Mouse (Mus musculus): ENCODE measurements around the gene Gm20388. TPM values are rescaled to one million over a fixed set of nuclear protein-coding genes. Genes with fewer than 3 reads are reported as not detected.

Gene Gm20388
- total RNA-seq, 2 experiments from 2014 or later: 4.4 to 7.8 TPM

- no peak for DNase-seq (ENCODE audit: low spot score in 2 of 2)
These were observed 696.8 kb downstream of the Gm20388 start for GRCm38 (mm10) chr8:120607460-120607859.

DNA sequence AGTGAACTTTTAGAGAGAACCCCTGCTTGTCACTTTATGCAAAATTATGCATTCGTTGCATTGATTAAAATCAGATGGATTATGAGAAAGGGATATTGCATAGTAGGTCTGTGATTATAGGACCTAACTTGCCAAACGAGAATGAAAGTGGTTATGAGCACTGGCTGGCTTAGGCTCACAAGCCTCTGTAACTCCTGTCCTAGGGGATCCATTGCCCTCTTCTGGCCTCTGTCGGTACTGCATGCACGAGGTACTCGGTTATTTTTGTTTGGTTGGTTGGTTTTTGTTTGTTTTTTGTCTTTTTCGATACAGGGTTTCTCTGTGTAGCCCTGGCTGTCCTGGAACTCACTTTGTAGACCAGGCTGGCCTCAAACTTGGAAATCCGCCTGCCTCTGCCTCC, 697.2 kb downstream of the Gm20388 start:
- DNase-seq (ENCODE audit: low spot score in 2 of 2): peak; percentile 73 to 87

- DNase-seq (ENCODE audit: low spot score in 2 of 2): no peak
These were observed 700.2 kb downstream of the Gm20388 start for GRCm38 (mm10) chr8:120610824-120611223.

DNA sequence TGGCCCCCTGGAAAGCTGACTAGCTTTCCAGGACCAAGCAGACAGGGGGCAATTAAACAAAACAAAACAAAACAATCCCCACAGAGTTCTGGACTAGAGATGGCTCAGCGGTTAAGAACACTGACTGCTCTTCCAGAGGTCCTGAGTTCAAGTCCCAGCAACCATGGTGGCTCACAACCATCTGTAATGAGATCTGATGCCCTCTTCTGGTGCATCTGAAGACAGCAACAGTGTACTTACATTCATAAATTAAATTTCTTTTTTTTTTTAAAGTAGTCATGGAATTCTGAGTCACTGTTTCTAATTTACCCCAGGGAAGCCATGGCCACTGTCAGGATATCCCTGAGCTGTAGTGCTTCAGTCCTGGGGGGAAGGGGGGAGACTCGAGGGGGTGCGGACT, 703.9 kb downstream of the Gm20388 start:
- DNase-seq (ENCODE audit: low spot score in 2 of 2): no peak

DNA sequence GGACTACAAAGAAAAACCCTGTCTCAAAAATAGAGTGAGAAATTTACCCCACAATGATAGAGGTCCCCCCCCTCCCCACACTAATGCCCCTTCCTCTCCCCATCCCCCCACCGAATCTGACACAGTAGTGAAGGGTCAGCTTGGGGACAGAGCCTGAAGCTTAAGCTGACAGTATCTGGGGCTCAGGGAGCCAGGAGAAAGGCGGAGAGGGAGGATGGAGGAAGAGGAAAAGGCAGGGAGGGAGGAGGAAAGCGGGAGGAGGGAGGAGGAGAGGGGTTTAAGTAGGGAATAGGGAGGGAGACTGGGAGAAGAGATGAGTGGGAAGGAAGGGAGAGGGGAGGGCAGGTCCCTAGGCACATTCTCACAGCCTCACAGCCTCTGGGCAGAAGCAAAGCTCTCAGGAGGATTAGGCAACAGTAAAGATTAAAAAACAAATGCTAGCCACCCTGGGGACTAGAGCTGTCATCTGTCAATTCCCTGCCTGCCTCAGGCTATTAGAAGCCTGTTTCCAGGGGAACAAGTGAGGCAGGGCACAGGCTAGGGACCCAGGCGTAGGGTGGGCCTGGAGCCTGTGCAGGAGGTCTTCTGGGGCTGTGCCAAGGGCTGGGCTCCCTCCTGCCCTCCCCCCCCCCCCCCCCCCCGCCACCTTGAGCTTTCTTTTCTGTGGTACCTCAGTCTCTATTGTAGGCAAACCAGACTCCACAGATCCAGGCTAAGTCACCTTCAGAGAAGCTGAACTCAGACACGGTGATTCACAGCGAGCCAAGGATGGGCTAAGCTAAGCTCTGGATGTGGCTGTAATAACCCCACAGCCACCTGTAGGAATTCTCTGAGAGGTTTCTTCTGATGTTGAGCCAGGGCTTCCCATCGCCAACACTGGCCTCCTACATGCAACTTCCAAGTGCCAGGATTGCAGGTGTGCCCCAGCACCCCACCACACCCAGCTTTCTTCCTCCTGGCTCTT, 706.3 kb downstream of the Gm20388 start:
- no peak for DNase-seq (ENCODE audit: low spot score in 2 of 2)

DNA sequence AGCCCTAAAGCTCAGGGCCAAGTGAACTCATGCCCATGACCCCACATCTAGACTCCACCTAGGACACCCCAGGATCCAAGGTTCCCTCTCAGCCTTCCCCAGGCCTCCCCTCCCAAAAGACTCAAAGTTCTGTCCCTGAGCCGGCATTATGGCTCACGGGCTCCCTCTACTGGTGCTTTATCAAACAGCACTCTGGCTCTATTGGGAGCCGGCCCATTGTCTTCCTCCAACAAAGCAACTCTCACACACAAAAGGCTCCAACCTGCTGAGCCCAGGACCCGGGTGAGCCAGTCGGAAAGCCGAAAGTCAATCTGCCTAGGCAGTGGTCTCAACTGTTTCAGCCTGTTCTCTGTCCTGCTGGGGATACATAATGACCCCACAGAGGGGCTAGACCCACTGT, 707.5 kb downstream of the Gm20388 start:
- DNase-seq (ENCODE audit: low spot score in 2 of 2): peak; percentile 65 to 74

- DNase-seq (ENCODE audit: low spot score in 2 of 2): peak; percentile 18 to 28
These were observed 708.9 kb downstream of the Gm20388 start for GRCm38 (mm10) chr8:120619235-120620180.

GRCm38 (mm10) chr8:120620441-120620840, 709.8 kb downstream of the Gm20388 start:
- DNase-seq (ENCODE audit: low spot score in 2 of 2): no peak

- no peak for DNase-seq (ENCODE audit: low spot score in 2 of 2)
These were observed 711.5 kb downstream of the Gm20388 start for GRCm38 (mm10) chr8:120622161-120622560.

DNA sequence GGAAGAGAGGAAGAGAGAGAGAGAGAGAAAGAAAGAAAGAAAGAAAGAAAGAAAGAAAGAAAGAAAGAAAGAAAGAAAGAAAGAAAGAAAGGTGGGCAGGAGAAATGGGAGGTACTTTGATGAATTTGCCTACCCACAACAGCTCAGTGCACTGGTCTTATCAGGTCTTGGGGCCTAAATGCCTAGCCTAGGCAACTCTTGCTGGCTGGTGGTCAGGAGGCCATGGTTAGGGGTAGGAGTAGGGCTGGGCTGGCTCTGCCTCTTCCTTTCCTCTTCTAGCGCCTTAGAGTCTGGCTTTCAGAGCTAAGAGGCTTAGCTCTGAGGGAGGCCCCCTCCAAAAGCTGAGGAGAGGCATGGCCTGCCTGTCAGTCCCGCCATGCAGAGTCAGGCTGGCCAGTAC, 713.0 kb downstream of the Gm20388 start:
- no peak for DNase-seq (ENCODE audit: low spot score in 2 of 2)

DNA sequence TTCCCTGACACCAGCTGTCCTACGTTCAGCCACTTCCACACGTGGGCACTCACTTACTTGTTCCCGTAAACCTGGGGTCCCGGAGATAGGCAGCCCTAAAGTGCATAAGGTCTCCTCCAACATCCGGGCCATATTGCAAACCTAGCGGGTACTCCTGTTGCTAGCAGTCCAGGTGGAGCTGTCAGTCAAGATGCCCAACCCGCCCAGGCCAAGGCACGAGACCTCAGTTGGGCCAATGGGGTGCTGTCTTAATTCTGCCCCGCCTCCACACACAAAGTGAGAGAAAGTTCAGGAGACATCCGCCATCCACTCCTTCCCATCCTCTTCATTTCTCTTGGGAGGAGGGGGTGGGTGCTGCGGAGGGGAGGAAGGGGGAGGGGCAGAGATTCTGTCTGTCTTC, 715.8 kb downstream of the Gm20388 start:
- no peak for DNase-seq (ENCODE audit: low spot score in 2 of 2)

GRCm38 (mm10) chr8:120627298-120627697, 716.7 kb downstream of the Gm20388 start:
- peak in 1 of 2 experiments; percentile 21 for DNase-seq (ENCODE audit: low spot score in 2 of 2)

DNA sequence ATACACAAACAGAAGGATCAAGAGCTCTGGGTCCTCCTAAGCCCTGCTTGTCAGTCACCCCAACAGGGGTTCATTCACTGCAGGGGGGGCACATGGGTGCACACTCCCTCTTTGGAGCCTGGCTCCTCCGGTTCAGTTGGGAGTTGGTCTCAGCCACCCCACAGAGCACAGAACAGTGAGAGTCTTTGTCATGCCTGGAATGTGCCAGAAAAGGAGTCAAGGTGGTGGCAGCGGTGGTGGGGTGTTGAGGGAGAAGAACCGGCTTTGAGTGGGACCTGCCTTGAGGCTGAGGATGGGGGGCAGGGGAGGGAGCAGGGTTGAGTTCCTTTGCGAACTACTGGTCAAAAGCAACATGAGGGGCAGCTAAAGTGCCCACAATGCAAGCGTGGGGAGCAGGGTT, 719.4 kb downstream of the Gm20388 start:
- no peak for DNase-seq (ENCODE audit: low spot score in 2 of 2)

GRCm38 (mm10) chr8:120630848-120631247, 720.2 kb downstream of the Gm20388 start:
- no peak for DNase-seq (ENCODE audit: low spot score in 2 of 2)

- DNase-seq (ENCODE audit: low spot score in 2 of 2): no peak
These were observed 721.1 kb downstream of the Gm20388 start for GRCm38 (mm10) chr8:120631441-120632375.

DNA sequence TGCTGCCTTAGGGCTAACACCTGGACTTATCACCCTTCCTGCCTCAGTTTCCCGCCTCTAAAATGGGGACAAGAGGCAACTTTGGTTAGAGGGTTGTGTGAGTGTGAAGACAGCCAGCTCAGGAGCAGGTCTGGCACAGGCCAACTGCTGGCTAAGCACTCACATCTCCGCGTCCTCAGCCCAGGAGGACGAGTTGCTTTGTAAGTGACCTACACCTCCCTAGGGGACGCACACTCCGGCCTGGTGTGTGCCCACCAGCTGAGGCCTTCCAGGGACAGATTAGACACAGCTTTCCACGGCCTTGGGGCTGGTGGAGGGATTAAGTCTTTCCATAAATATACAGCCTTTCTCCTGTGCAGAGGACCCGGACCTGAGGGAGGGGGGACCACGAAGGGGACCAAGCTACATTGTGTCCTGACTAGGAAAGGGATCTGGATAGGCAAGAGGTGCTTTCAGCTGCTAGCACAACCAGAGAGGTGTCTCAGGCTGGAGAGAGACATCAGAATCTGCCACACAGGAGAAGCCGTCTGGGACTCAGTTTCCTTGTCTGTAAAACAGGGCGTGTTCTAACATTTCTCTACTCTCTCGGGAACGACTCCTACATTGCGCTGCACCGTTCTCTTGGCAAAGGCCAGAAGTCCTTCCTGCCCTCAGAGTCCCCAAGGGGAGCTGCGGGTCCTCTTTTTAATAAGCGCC, 722.5 kb downstream of the Gm20388 start:
- no peak for DNase-seq (ENCODE audit: low spot score in 2 of 2)

GRCm38 (mm10) chr8:120633665-120634271, 723.1 kb downstream of the Gm20388 start:
- peak in 1 of 2 experiments; percentile 8 for DNase-seq (ENCODE audit: low spot score in 2 of 2)

DNA sequence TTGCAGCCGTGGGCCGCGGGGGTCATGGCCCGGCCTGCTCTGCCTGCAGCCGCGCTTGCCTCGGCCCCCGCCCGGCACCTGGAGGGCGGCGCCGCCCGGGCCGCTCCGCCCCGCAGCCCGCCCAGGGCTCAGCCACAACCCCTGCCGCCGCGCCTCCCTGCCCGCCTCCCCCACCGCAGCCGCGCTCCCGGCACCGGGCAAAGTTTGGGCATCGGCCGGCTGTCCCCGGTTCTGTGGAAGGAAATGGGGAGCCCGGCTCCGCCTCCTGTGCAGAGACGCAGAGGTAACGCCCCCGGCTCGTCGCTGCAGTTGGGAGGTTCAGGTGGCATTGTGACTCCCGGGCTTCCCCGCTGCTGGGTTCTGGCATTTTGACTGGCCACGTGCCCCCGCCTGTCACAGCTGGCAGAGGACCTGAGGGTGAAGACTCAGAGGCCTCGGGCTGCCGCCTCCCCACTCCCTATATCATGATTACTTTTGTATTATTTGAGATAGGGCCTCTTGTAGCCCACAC, 723.7 kb downstream of the Gm20388 start:
- DNase-seq (ENCODE audit: low spot score in 2 of 2): peak; percentile 44 to 49

GRCm38 (mm10) chr8:120641245-120641644, 730.6 kb downstream of the Gm20388 start:
- no peak for DNase-seq (ENCODE audit: low spot score in 2 of 2)
